Mouse (Mus musculus): ENCODE results near the gene Tmc4. TPM values are rescaled to one million over a fixed set of nuclear protein-coding genes. Genes with fewer than 3 reads are reported as not detected.

Gene Tmc4
- polyA plus RNA-seq, 1 experiment from 2014 or later = 5.7 TPM

DNA sequence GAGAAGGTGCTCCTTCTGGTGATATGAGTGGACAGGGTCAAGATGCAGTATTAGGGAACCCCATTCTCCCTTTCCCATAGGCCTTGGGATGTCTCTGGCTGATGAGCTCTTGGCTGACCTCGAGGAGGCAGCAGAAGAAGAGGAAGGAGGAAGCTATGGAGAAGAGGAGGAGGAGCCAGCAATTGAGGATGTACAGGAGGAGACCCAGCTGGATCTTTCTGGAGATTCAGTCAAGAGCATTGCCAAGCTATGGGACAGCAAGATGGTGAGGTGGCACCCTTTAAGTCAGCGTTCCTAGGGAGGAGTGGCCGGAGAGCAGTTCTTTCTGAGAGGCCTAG is 46.9 kb downstream of the Tmc4 start:
- H3K9ac ChIP-seq (ENCODE audit: low read depth, low read length) = peak overlapping the region; percentile 87
- no peak overlapping the region for H3K27ac ChIP-seq (ENCODE audit: low read depth, low read length)
- H3K4me3 ChIP-seq (ENCODE audit: low read depth, low read length) = peak overlapping the region; percentile 68
- WGBS (ENCODE audit: insufficient replicate concordance) = 56% methylated on average over 3 of the region's 3 CpGs
- no peak for ATAC-seq (replicated peaks; ENCODE audit: insufficient number of reproducible peaks, low FRiP score, low TSS enrichment)
- H3K9me3 ChIP-seq (replicated peaks; ENCODE audit: control insufficient read depth, low read length) = no peaks in the 10 kb centered on the region
- H3K4me2 ChIP-seq = peak overlapping the region; percentile 99
- H3K36me3 ChIP-seq (ENCODE audit: control insufficient read depth, insufficient read depth, low read length) = peaks cover 5% of the 10 kb centered on the region
- H3K27me3 ChIP-seq (ENCODE audit: control insufficient read depth, insufficient read depth, low read length) = no peaks in the 10 kb centered on the region
- peaks cover 12% of the 10 kb centered on the region for H3K4me1 ChIP-seq (ENCODE audit: control insufficient read depth, insufficient read depth, low read length)

DNA sequence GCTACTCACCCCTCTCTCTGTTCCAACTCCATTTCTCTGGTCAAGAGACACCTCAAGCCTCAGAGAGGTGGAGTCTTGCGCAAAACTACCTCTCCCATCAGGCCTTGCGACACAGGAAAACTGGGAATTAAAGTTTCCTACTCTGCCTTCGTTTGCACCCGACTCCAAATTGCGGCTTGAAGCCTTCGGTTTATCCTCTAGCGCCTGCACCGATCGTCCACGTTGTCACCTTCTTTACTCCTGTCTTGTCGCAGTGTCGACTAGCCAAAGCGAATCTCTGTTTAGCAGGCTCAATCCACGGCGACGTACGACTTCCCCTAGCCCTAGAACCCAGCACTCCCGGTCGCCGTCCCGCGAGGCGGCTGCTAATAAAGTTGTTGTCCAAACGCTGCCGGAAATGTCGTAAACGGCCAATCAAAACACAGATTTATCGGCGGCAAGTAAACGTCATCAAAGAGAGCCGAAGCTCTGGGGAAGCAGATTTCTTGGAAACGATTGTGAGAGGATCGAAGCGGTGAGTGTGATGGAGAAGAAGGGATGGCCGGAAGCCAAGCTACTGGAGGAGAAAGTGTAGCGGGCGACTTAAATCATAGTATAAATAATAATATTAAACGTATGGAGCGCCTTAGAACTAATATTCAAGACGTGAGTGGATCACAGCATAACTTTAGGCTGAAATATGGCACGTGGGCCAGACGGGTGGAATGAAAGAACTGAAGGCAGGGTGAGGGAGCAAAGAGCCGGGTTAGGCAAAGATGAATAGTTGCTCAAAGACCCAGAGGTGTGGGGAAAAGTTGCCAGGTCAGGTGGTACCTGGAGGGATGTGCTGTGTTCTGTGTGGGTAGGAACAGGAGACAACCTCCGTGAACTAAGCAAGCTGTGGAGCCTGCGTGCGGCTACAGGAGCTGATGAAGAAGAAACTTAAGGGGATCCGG is 47.5 kb downstream of the Tmc4 start, which contains the start of the genes Tfpt and Prpf31:
Gene Tfpt, minus strand, starts transcription at position 387 of the 935 bp plus-strand sequence.
Gene Prpf31, plus strand, starts transcription at position 443 of the 935 bp plus-strand sequence.
- WGBS (ENCODE audit: insufficient replicate concordance) = 1% methylated on average over 47 of the region's 47 CpGs
- H3K27ac ChIP-seq (ENCODE audit: low read depth, low read length) = peak within 1 kb of the TSS; percentile 76
- H3K36me3 ChIP-seq (ENCODE audit: control insufficient read depth, insufficient read depth, low read length) = peaks cover 2% of the 10 kb centered on the region
- H3K4me3 ChIP-seq (ENCODE audit: low read depth, low read length) = peak within 1 kb of the TSS; percentile 68
- H3K27me3 ChIP-seq (ENCODE audit: control insufficient read depth, insufficient read depth, low read length) = no peaks in the 10 kb centered on the region
- H3K9me3 ChIP-seq (replicated peaks; ENCODE audit: control insufficient read depth, low read length) = no peaks in the 10 kb centered on the region
- peak; percentile 83 for ATAC-seq (replicated peaks; ENCODE audit: insufficient number of reproducible peaks, low FRiP score, low TSS enrichment)
- H3K4me1 ChIP-seq (ENCODE audit: control insufficient read depth, insufficient read depth, low read length) = peaks cover 12% of the 10 kb centered on the region
- H3K4me2 ChIP-seq = peak within 1 kb of the TSS; percentile 99
- peak within 1 kb of the TSS; percentile 87 for H3K9ac ChIP-seq (ENCODE audit: low read depth, low read length)

DNA sequence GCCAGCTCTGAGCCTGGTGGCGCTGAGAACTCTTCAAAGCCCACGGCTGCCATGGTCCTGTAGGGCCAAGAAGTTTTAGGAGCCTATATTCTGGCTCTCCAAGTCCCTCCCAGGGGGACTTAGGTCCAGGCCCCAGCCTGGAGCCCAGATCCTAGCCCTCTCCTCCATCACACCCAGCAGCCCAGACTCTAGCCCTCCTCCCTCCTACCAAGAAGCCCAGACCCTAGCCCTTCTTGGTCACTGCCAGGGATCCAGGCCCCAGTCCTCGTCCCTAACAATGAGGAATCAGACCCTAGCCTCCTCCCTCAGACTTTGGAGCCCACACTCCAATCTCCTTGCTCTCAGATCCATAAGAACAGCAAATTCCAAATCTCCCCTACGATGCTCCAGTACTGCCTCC is 48.3 kb downstream of the Tmc4 start:
- Histone ChIP-seq H3K4me1 (ENCODE audit: control insufficient read depth, insufficient read depth, low read length) (peaks cover 12% of the 10 kb centered on the region), H3K4me2 (peak overlapping the region; percentile 99), H3K36me3 (ENCODE audit: control insufficient read depth, insufficient read depth, low read length) (peaks cover 4% of the 10 kb centered on the region), H3K9me3 (replicated peaks; ENCODE audit: control insufficient read depth, low read length) (no peaks in the 10 kb centered on the region), H3K9ac (ENCODE audit: low read depth, low read length) (peak overlapping the region; percentile 87), H3K4me3 (ENCODE audit: low read depth, low read length) (peak overlapping the region; percentile 68), H3K27me3 (ENCODE audit: control insufficient read depth, insufficient read depth, low read length) (no peaks in the 10 kb centered on the region), H3K27ac (ENCODE audit: low read depth, low read length) (no peak overlapping the region)
- WGBS (ENCODE audit: insufficient replicate concordance) = 38% methylated on average over 4 of the region's 4 CpGs
- ATAC-seq (replicated peaks; ENCODE audit: insufficient number of reproducible peaks, low FRiP score, low TSS enrichment) = peak; percentile 27; the same call in 1 of the 2 replicates

DNA sequence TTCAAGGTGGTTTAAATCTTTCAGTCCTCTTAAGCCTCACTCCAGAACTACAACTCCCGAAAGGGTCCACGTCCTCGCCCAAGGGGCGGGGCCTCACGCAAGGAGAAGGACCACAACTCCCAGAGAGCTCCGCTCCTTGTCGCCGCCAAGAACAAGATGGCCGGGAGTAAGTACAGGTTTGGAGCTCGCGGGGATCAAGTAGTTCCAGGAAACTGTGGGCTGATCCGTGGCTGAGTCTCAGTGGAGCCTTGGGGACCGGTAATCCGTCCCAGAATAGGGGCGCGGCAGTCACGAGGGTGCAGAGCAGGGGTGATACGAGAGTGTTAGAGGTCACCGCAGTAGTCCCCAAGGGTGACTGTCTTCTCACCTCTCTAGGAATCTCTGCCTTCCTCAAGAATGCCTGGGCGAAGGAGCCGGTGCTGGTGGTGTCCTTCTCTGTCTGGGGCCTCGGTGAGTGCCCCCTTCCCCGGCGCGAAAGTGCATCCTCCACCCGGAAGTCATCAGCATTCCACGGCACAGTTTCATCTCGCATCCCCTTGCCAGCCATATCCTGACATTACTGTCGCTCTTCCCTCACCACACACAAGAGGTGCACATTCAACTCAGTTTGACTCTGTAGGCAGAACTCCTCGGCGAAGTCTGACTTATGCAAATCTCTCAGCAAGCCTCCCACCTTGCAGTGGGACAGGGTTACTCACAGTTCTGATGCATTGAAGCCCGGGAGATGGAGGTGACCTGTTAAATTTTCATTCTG is 59.9 kb downstream of the Tmc4 start, which contains the start of gene Ndufa3:
Gene Ndufa3, plus strand, starts transcription at position 132 of the 754 bp plus-strand sequence.
- peak; percentile 91 for ATAC-seq (replicated peaks; ENCODE audit: insufficient number of reproducible peaks, low FRiP score, low TSS enrichment)
- H3K27ac ChIP-seq (ENCODE audit: low read depth, low read length) = peak within 1 kb of the TSS; percentile 79
- under 1% methylated on average over 32 of the region's 32 CpGs for WGBS (ENCODE audit: insufficient replicate concordance)
- no peaks in the 10 kb centered on the region for H3K27me3 ChIP-seq (ENCODE audit: control insufficient read depth, insufficient read depth, low read length)
- H3K4me2 ChIP-seq = peak within 1 kb of the TSS; percentile 87
- H3K9me3 ChIP-seq (replicated peaks; ENCODE audit: control insufficient read depth, low read length) = no peaks in the 10 kb centered on the region
- H3K36me3 ChIP-seq (ENCODE audit: control insufficient read depth, insufficient read depth, low read length) = peaks cover 11% of the 10 kb centered on the region
- H3K4me3 ChIP-seq (ENCODE audit: low read depth, low read length) = peak within 1 kb of the TSS; percentile 89
- H3K4me1 ChIP-seq (ENCODE audit: control insufficient read depth, insufficient read depth, low read length) = 0 out of 2 replicates have a peak, but pooled peaks cover 2% of the 10 kb centered on the region
- peak within 1 kb of the TSS; percentile 95 for H3K9ac ChIP-seq (ENCODE audit: low read depth, low read length)

DNA sequence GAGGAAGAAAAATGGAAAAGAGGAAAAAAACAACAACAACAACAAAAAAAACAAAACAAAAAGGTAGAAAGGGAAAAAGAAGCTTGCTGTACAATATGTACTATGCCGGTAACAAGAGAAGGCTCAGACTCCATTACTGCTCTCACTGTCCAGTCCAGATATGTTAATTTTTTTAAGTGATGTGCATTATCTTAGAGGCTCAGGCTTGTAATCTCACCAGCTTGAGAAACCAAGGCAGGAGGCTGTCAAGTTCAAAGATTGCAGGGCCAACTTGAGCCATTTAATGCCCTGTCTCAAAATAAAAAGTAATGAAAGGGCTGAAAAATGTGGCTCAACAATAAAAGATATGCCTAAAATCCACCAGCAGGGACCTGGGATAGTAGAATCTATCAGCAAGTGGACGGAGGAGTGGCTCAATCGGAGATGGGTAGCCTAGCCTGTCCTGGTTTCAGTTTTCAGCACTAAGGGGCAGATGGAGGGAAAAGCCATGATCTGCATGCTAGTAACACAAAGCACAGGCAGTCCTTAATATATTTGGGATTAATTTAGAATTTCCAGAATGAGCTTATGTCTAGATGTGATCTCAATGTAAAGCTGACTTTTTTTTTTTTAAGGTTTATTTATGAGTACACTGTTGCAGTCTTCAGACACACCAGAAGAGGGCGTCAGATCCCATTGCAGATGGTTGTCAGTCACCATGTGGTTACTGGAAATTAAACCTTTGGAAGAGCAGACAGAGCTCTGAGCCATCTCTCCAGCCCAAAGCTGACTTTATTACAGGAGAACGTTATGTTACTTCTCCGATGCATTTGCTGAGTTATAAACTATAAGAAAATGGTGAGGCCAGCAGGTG is 60.7 kb downstream of the Tmc4 start:
- no peak overlapping the region for H3K9ac ChIP-seq (ENCODE audit: low read depth, low read length)

DNA sequence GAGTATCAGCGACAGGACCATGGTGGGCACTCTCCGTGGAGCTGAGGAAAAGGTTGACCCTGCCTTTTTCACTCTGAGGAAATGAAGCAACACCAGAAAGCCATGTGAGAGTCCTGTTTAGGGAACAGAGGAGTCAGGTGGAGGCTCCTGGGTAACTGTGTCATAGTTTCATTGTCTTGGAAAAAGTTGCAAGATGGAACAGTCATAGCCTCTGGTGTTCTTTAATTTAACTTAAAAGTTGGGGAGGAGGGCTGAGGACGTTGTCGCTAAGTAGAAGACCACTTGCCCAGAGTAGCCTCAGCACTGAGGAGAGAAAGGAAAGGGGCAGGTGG is 61.3 kb downstream of the Tmc4 start, which contains the start of gene Oscar:
Gene Oscar, minus strand, starts transcription at position 101 of the 332 bp plus-strand sequence.
- Histone ChIP-seq H3K4me1 (ENCODE audit: control insufficient read depth, insufficient read depth, low read length) (0 out of 2 replicates have a peak, but pooled peaks cover 2% of the 10 kb centered on the region), H3K4me3 (ENCODE audit: low read depth, low read length) (peak within 1 kb of the TSS; percentile 89), H3K9me3 (replicated peaks; ENCODE audit: control insufficient read depth, low read length) (no peaks in the 10 kb centered on the region), H3K9ac (ENCODE audit: low read depth, low read length) (no peak within 1 kb of the TSS), H3K4me2 (peak within 1 kb of the TSS; percentile 17; the same call in 1 of the 2 replicates), H3K27ac (ENCODE audit: low read depth, low read length) (no peak within 1 kb of the TSS), H3K27me3 (ENCODE audit: control insufficient read depth, insufficient read depth, low read length) (no peaks in the 10 kb centered on the region), H3K36me3 (ENCODE audit: control insufficient read depth, insufficient read depth, low read length) (peaks cover 11% of the 10 kb centered on the region)
- WGBS (ENCODE audit: insufficient replicate concordance) = 70% methylated on average over 4 of the region's 4 CpGs
- ATAC-seq (replicated peaks; ENCODE audit: insufficient number of reproducible peaks, low FRiP score, low TSS enrichment) = no peak

More for the DNA sequence above, 60.7 kb downstream of the Tmc4 start:
- peaks cover 11% of the 10 kb centered on the region for H3K36me3 ChIP-seq (ENCODE audit: control insufficient read depth, insufficient read depth, low read length)
- 0 out of 2 replicates have a peak, but pooled peaks cover 2% of the 10 kb centered on the region for H3K4me1 ChIP-seq (ENCODE audit: control insufficient read depth, insufficient read depth, low read length)
- H3K9me3 ChIP-seq (replicated peaks; ENCODE audit: control insufficient read depth, low read length) = no peaks in the 10 kb centered on the region
- peak overlapping the region; percentile 89 for H3K4me3 ChIP-seq (ENCODE audit: low read depth, low read length)
- no peak overlapping the region for H3K27ac ChIP-seq (ENCODE audit: low read depth, low read length)
- 41% methylated on average over 6 of the region's 6 CpGs for WGBS (ENCODE audit: insufficient replicate concordance)
- H3K27me3 ChIP-seq (ENCODE audit: control insufficient read depth, insufficient read depth, low read length) = no peaks in the 10 kb centered on the region
- peak; percentile 12; the same call in 1 of the 2 replicates for ATAC-seq (replicated peaks; ENCODE audit: insufficient number of reproducible peaks, low FRiP score, low TSS enrichment)
- H3K4me2 ChIP-seq = peak overlapping the region; percentile 17; the same call in 1 of the 2 replicates

All from heart, embryonic 11.5 days (tissue).